Mouse (Mus musculus) hematopoietic stem cell, adult 5-6 weeks (primary cell): Measurements from ENCODE around the gene Vmn1r50. TPM values are rescaled to one million over a fixed set of nuclear protein-coding genes. Genes with fewer than 3 reads are reported as not detected.
"Not testable (repeated sequence)": the region's sequence is repeated elsewhere in the genome, so short reads cannot be mapped to it uniquely, and the experiment has no call there.

Experiments used
- ATAC-seq, 2 experiments: fragments of 125-278 bp in 1 of 2; replicated peaks in 1 of 2; 2 replicates each; pipeline ENCODE4 v1.8.0; 2016 to 2017; ENCODE audit warnings: inconsistent platforms in 2 of 2, mild to moderate bottlenecking in 2 of 2, moderate number of reproducible peaks in 2 of 2, low read depth in 1 of 2, moderate TSS enrichment in 1 of 2; ENCODE audit not compliant: low FRiP score in 2 of 2, poor library complexity in 2 of 2, severe bottlenecking in 2 of 2, insufficient read depth in 1 of 2, low TSS enrichment in 1 of 2
- total RNA-seq: library from RNA; stranded (forward); fragments of 172-1452, 232-1000 nt; gene quantifications from 2 replicates; pipeline ENCODE4 v1.2.3, GENCODE M21; 2017

Vmn1r50 gene
- not detected in 2 replicates for total RNA-seq

GRCm38 (mm10) chr6:90101130-90101529 lies at the start of gene Vmn1r50:
Gene Vmn1r50 (plus strand): TSS chr6:90101430.
- no peak for ATAC-seq

DNA sequence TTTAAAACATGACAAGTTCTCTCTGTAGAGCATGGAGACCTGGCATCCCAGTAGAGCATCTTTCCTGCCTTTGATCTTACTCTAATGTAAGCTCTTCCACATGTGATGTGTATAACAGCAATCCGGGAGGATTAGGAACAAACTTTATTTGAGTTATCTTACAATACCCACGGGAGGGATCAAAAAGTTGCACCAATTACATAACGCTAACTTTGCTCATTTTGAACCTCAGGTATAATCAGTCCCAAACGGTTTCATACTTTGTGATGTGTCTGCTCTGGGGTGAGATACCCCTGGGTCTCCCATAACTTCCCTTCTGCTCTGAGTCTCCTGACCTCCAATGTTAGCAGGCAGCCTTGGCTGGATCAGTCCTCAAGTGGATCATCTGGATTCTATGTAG lies 22.8 kb upstream of the Vmn1r50 start, which contains the start of gene Vmn1r49:
Gene Vmn1r49 (minus strand): TSS at position 101 of the 400 bp plus-strand sequence.
- ATAC-seq: no peak

GRCm38 (mm10) chr6:90100566-90100965 lies 664 bp upstream of the Vmn1r50 start:
- ATAC-seq: no peak

DNA sequence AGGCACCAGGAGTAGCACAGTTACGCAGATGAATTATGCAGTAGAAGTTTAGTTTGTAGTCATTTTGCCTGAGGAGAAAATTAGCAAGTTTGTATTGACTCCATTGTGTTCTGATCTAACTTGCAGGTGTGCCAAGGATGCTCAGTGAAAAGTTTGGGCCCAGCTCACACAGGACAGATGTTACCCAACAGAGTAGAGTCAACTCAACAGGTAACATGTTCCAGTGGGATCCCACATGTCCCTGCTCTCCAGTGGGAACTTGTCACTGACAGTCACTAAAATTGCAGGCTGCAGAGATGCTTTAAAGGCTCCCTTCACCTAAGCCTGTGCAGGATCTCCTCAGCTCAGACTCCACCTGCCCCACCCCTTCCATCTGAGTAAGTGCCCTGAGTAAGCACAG lies 21.1 kb downstream of the Vmn1r50 start, which contains the start of gene Vmn1r51:
Gene Vmn1r51 (plus strand): TSS at position 301 of the 400 bp plus-strand sequence.
- ATAC-seq: not testable (repeated sequence)

Other genes starting within 250 kb of the Vmn1r50 start
- gene Vmn1r42, start 225.0 kb upstream of the Vmn1r50 start, total RNA-seq: not detected in 2 replicates
- gene Vmn1r43, start 225.0 kb upstream of the Vmn1r50 start, total RNA-seq: not detected in 2 replicates
- gene Vmn1r44, start 217.8 kb upstream of the Vmn1r50 start, total RNA-seq: not detected in 2 replicates
- not detected in 2 replicates for gene Vmn1r45, start 160.8 kb upstream of the Vmn1r50 start, total RNA-seq
- not detected in 2 replicates for gene Vmn1r46, start 132.1 kb upstream of the Vmn1r50 start, total RNA-seq
- gene Vmn1r47, start 85.3 kb upstream of the Vmn1r50 start, total RNA-seq: not detected in 2 replicates
- not detected in 2 replicates for gene Vmn1r48, start 64.6 kb upstream of the Vmn1r50 start, total RNA-seq
- not detected in 2 replicates for gene Vmn1r49, start 22.9 kb upstream of the Vmn1r50 start, total RNA-seq
- not detected in 2 replicates for gene Vmn1r51, start 21.2 kb downstream of the Vmn1r50 start, total RNA-seq
- gene Vmn1r52, start 73.4 kb downstream of the Vmn1r50 start, total RNA-seq: not detected in 2 replicates
- not detected in 2 replicates for gene V1ra8, start 101.4 kb downstream of the Vmn1r50 start, total RNA-seq
- not detected in 2 replicates for gene Vmn1r53, start 123.0 kb downstream of the Vmn1r50 start, total RNA-seq
- gene Vmn1r54, start 144.9 kb downstream of the Vmn1r50 start, total RNA-seq: not detected in 2 replicates
- gene BC048671, start 199.8 kb downstream of the Vmn1r50 start, total RNA-seq: not detected in 2 replicates
- 1.4 TPM in 1 of 2 replicates, not detected in the other for gene Chst13, start 223.8 kb downstream of the Vmn1r50 start, total RNA-seq
- not detected in 2 replicates for gene Uroc1, start 231.9 kb downstream of the Vmn1r50 start, total RNA-seq